8 mouse cellular contexts compared by ENCODE assay signal in the genomic region with DNA sequence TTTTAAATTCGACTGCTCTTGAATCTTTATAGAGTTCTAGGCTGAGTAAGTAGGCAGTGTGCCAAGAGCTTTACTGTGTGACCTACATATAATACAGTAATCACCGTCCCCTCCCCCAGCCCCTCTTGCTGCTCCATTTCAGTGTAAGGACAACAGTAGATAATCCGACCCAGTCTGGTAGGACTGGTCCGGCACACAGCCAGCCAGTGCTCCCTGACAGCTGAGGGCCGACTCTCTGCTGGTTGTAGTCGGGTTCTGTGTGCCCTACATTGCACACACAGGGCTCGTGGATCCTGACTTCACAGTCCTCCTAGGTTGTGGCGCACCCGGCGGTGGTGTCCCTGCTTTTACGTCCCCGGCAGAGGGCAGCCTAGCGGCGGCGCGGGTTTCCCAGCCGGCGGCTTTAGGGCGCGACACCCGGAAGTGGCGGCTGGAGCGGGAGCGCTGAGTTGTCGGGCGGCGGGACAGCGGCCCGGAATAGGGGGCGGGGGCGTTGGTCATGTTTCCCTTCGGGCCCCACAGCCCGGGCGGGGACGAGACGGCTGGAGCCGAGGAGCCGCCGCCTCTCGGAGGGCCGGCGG. TPM values are rescaled to one million over a fixed set of nuclear protein-coding genes. Genes with fewer than 3 reads are reported as not detected.
DNase-seq lines count a peak whose midpoint lies in the region; ATAC-seq and TF ChIP-seq lines count a peak whose summit lies in the region.

A gene (plus strand): TSS at position 433 of the 581 bp plus-strand sequence.

- H3K9me3 ChIP-seq in embryonic facial prominence, embryonic 15.5 days (replicated peaks) = no peaks in the 10 kb centered on the region
- H3K9me3 ChIP-seq in limb, embryonic 14.5 days (ENCODE audit: control insufficient read depth, low read length) = no peaks in the 10 kb centered on the region
- H3K9me3 ChIP-seq in midbrain, postnatal 0 days (ENCODE audit: low read length) = no peaks in the 10 kb centered on the region

- no peaks in the 10 kb centered on the region for H3K27me3 ChIP-seq in embryonic facial prominence, embryonic 15.5 days
- H3K27me3 ChIP-seq in limb, embryonic 14.5 days (ENCODE audit: control insufficient read depth, insufficient read depth, low read length) = no peaks in the 10 kb centered on the region
- no peaks in the 10 kb centered on the region for H3K27me3 ChIP-seq in midbrain, postnatal 0 days (ENCODE audit: insufficient read depth, low read length)

- peak; percentile 63; the same call in 1 of the 2 replicates for TF ChIP-seq POLR2A in bone marrow, adult 2 months (IDR thresholded peaks at IDR 0.05; ENCODE audit: borderline replicate concordance, control insufficient read depth, low read depth, low read length)
- TF ChIP-seq POLR2A in limb, embryonic 14.5 days (IDR thresholded peaks at IDR 0.05; ENCODE audit: borderline replicate concordance, extremely low read depth, insufficient read depth, insufficient read length) = peak; percentile 75; the same call in 1 of the 2 replicates

- WGBS in bone marrow, adult 2 months = under 1% methylated on average over 42 of the region's 42 CpGs
- WGBS in embryonic facial prominence, embryonic 15.5 days = under 1% methylated on average over 40 of the region's 42 CpGs
- WGBS in limb, embryonic 14.5 days = under 1% methylated on average over 22 of the region's 42 CpGs
- under 1% methylated on average over 41 of the region's 42 CpGs for WGBS in midbrain, postnatal 0 days

- peak within 1 kb of the TSS; percentile 96 for H3K27ac ChIP-seq in bone marrow, adult 2 months (ENCODE audit: control insufficient read depth, insufficient read depth, low read depth, low read length, poor library complexity)
- H3K27ac ChIP-seq in embryonic facial prominence, embryonic 15.5 days (replicated peaks) = peak within 1 kb of the TSS; percentile 98
- peak within 1 kb of the TSS; percentile 95 for H3K27ac ChIP-seq in limb, embryonic 14.5 days (replicated peaks; ENCODE audit: low read depth, low read length)
- peak within 1 kb of the TSS; percentile 94 for H3K27ac ChIP-seq in midbrain, postnatal 0 days (ENCODE audit: low read depth, low read length)

- peaks cover 1% of the 10 kb centered on the region for H3K4me1 ChIP-seq in bone marrow, adult 2 months (ENCODE audit: control insufficient read depth, insufficient read depth, low read length)
- peaks cover 11% of the 10 kb centered on the region for H3K4me1 ChIP-seq in embryonic facial prominence, embryonic 15.5 days
- peaks cover 17% of the 10 kb centered on the region for H3K4me1 ChIP-seq in limb, embryonic 14.5 days (ENCODE audit: control insufficient read depth, insufficient read depth, low read length)
- H3K4me1 ChIP-seq in midbrain, postnatal 0 days (ENCODE audit: insufficient read depth, low read length) = 0 out of 2 replicates have a peak, but pooled peaks cover 7% of the 10 kb centered on the region

- H3K36me3 ChIP-seq in embryonic facial prominence, embryonic 15.5 days = no peaks in the 10 kb centered on the region
- H3K36me3 ChIP-seq in limb, embryonic 14.5 days (ENCODE audit: control insufficient read depth, insufficient read depth, low read length) = peaks cover 6% of the 10 kb centered on the region; the same call in 1 of the 2 replicates
- H3K36me3 ChIP-seq in midbrain, postnatal 0 days (ENCODE audit: insufficient read depth, low read length) = no peaks in the 10 kb centered on the region

- peak; percentile 38; the same call in 1 of the 2 replicates for TF ChIP-seq CTCF in bone marrow, adult 2 months (IDR thresholded peaks at IDR 0.05; ENCODE audit: control insufficient read depth, insufficient read depth, low read length)
- TF ChIP-seq CTCF in midbrain, postnatal 0 days (IDR thresholded peaks at IDR 0.05) = peak; percentile 70

- peak within 1 kb of the TSS; percentile 97 for H3K4me3 ChIP-seq in bone marrow, adult 2 months (replicated peaks; ENCODE audit: control insufficient read depth, low read depth, low read length)
- peak within 1 kb of the TSS; percentile 77 for H3K4me3 ChIP-seq in embryonic facial prominence, embryonic 15.5 days (replicated peaks)
- peak within 1 kb of the TSS; percentile 97 for H3K4me3 ChIP-seq in limb, embryonic 14.5 days (replicated peaks; ENCODE audit: low read length)
- H3K4me3 ChIP-seq in midbrain, postnatal 0 days (ENCODE audit: low read depth, low read length) = peak within 1 kb of the TSS; percentile 78

- peak within 1 kb of the TSS; percentile 58 for H3K4me2 ChIP-seq in embryonic facial prominence, embryonic 15.5 days (replicated peaks)
- H3K4me2 ChIP-seq in limb, embryonic 14.5 days (replicated peaks; ENCODE audit: low read depth, low read length, severe bottlenecking) = peak within 1 kb of the TSS; percentile 71
- H3K4me2 ChIP-seq in midbrain, postnatal 0 days (ENCODE audit: low read depth, low read length, poor library complexity, severe bottlenecking) = peak within 1 kb of the TSS; percentile 84

- peak; percentile 95 for ATAC-seq in embryonic facial prominence, embryonic 15.5 days (ENCODE audit: insufficient number of reproducible peaks, low FRiP score, low TSS enrichment, low read depth)
- ATAC-seq in limb, embryonic 14.5 days (ENCODE audit: low FRiP score, low read depth) = peak; percentile 95
- peak; percentile 91 for ATAC-seq in midbrain, postnatal 0 days (ENCODE audit: low FRiP score)

- H3K9ac ChIP-seq in embryonic facial prominence, embryonic 15.5 days = peak within 1 kb of the TSS; percentile 88
- H3K9ac ChIP-seq in limb, embryonic 14.5 days (ENCODE audit: low read depth, low read length, severe bottlenecking) = peak within 1 kb of the TSS; percentile 92
- H3K9ac ChIP-seq in midbrain, postnatal 0 days (replicated peaks; ENCODE audit: low read length, poor library complexity, severe bottlenecking) = peak within 1 kb of the TSS; percentile 74

- peak; percentile 92 for DNase-seq in 416B (ENCODE audit: low read depth)
- peak; percentile 93 for DNase-seq in heart, adult 8-10 months (ENCODE audit: low spot score)
- peak; percentile 92 for DNase-seq in kidney, adult 9 months
- DNase-seq in limb, embryonic 14.5 days (ENCODE audit: low spot score) = peak; percentile 92
- peak; percentile 93 for DNase-seq in midbrain, postnatal 0 days (ENCODE audit: low spot score)
- DNase-seq in spleen, postnatal 14 days (ENCODE audit: low spot score in 2 of 2) = peak; percentile 90 to 94

RNA-seq across cellular contexts. Expression of the gene that starts here (rescaled TPM):
- polyA plus RNA-seq in bone marrow, adult 2 months (2011; ENCODE audit: insufficient read depth, insufficient read length, low replicate concordance, missing spikeins) = 8.2 and 12.4 TPM in 2 replicates
- polyA plus RNA-seq in embryonic facial prominence, embryonic 15.5 days (2015; fragmentation: Nextera tagmentation; extraction: Ambion mirVana) = 13.7 and 15.3 TPM in 2 replicates
- total RNA-seq in heart, adult 8-10 months (2022) = 10 to 100 TPM in 3 of 4 experiments, 1 to 10 TPM in 1; 9.8 to 12.5 (median 11.0) TPM
- polyA plus RNA-seq in limb, embryonic 14.5 days (2012; rRNA removed) = 17.6 and 20.5 TPM in 2 replicates
- polyA plus RNA-seq in limb, embryonic 14.5 days (2014; fragmentation: Nextera tagmentation; extraction: Ambion mirVana) = 18.4 and 19.0 TPM in 2 replicates
- 29.0 and 62.5 TPM in 2 replicates for total RNA-seq in midbrain, postnatal 0 days (2014; rRNA removed)
- polyA plus RNA-seq in midbrain, postnatal 0 days (2015; fragmentation: Nextera tagmentation; extraction: Ambion mirVana) = 9.0 and 10.1 TPM in 2 replicates

Comparison
In these comparisons a context has a peak if more than half of its experiments do, and no peak if none do; other contexts are left out.
1. Peak in every context shown above with its lines: DNase-seq, ATAC-seq, H3K4me3 ChIP-seq and H3K27ac ChIP-seq.